Mouse (Mus musculus) liver, embryonic 18 days (tissue): ENCODE data around the gene Olfr1212. TPM values are rescaled to one million over a fixed set of nuclear protein-coding genes. Genes with fewer than 3 reads are reported as not detected.

Experiments used
- polyA plus RNA-seq: library from polyadenylated mRNA; depleted of rRNA; stranded (reverse); fragments of >200 nt; gene quantifications from 2 replicates; pipeline ENCODE4 v1.2.3, GENCODE M21; 2012; rRNA removed

Olfr1212 gene
- not detected in 2 replicates for polyA plus RNA-seq

DNA sequence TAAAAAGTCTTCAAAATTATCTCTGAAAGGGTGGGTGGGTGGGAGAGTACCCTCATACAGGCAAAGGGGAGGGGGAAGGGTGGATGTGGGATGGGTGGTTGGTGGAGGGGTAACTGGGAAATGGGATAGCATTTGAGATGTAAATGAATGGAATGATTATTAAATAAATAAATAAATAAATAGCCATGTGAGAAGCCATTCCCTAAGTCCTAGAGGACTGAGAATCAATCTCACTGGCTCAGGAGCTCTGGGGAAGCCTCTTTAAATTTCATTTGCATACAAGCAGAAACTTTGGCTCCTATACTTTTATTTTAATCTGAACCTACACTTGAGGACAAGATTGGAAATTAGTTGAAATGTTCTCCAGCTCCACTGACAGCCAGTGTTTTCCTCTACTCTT lies at the start of gene Olfr1212:
Gene Olfr1212 (plus strand): TSS at position 301 of the 400 bp plus-strand sequence.

GRCm38 (mm10) chr2:88915057-88915456 lies 38.7 kb upstream of the Olfr1212 start, which contains the start of gene Olfr1209:
Gene Olfr1209 (minus strand): TSS chr2:88915157.

GRCm38 (mm10) chr2:88938011-88938410 lies 15.8 kb upstream of the Olfr1212 start, which contains the start of gene Olfr1211:
Gene Olfr1211 (minus strand): TSS chr2:88938111.

GRCm38 (mm10) chr2:88980181-88980580 lies 26.4 kb downstream of the Olfr1212 start, which contains the start of gene Gm13762:
Gene Gm13762 (minus strand): TSS chr2:88980281.

GRCm38 (mm10) chr2:88992553-88992952 lies 38.8 kb downstream of the Olfr1212 start, which contains the start of gene Olfr1214:
Gene Olfr1214 (minus strand): TSS chr2:88992653.

DNA sequence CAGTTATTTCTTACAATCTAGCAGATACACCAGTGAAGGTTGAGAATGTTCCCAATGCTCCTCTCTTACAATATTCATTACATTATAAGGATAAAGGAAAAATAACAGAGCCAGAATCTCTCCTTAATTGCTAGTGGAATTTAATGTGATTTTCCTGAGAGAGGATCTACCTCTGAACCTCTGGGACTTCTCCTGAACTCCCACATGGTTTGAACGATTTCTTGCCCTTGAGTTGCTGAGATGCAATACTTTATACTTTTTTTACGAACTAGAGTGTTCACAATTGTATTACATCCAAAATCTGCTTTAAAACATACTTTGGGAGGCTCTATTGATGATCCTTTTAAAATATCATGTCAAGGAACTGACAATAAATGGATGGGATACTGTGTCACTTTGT lies 53.1 kb downstream of the Olfr1212 start, which contains the start of gene Olfr1215:
Gene Olfr1215 (minus strand): TSS at position 101 of the 400 bp plus-strand sequence.

Other genes with a start within 250 kb of the Olfr1212 start
- not detected in 2 replicates for gene Olfr1196, start 249.4 kb upstream of the Olfr1212 start, polyA plus RNA-seq
- not detected in 2 replicates for gene Olfr1197, start 221.6 kb upstream of the Olfr1212 start, polyA plus RNA-seq
- not detected in 2 replicates for gene Olfr1198, start 202.6 kb upstream of the Olfr1212 start, polyA plus RNA-seq
- not detected in 2 replicates for gene Olfr1199, start 193.5 kb upstream of the Olfr1212 start, polyA plus RNA-seq
- gene Olfr1200, start 183.5 kb upstream of the Olfr1212 start, polyA plus RNA-seq = not detected in 2 replicates
- not detected in 2 replicates for gene Olfr1201, start 160.9 kb upstream of the Olfr1212 start, polyA plus RNA-seq
- gene Olfr1202, start 139.5 kb upstream of the Olfr1212 start, polyA plus RNA-seq = not detected in 2 replicates
- gene Olfr1205, start 124.2 kb upstream of the Olfr1212 start, polyA plus RNA-seq = not detected in 2 replicates
- gene Olfr1204, start 104.7 kb upstream of the Olfr1212 start, polyA plus RNA-seq = not detected in 2 replicates
- gene Olfr1206, start 90.7 kb upstream of the Olfr1212 start, polyA plus RNA-seq = not detected in 2 replicates
- not detected in 2 replicates for gene Olfr1208, start 51.7 kb upstream of the Olfr1212 start, polyA plus RNA-seq
- not detected in 2 replicates for gene Olfr1209, start 38.8 kb upstream of the Olfr1212 start, polyA plus RNA-seq
- gene Olfr1211, start 15.9 kb upstream of the Olfr1212 start, polyA plus RNA-seq = not detected in 2 replicates
- not detected in 2 replicates for gene Gm13762, start 26.3 kb downstream of the Olfr1212 start, polyA plus RNA-seq
- gene Olfr1214, start 38.7 kb downstream of the Olfr1212 start, polyA plus RNA-seq = not detected in 2 replicates
- not detected in 2 replicates for gene Olfr1215, start 53.0 kb downstream of the Olfr1212 start, polyA plus RNA-seq
- not detected in 2 replicates for gene Olfr1216, start 64.4 kb downstream of the Olfr1212 start, polyA plus RNA-seq
- gene Olfr1217, start 78.1 kb downstream of the Olfr1212 start, polyA plus RNA-seq = not detected in 2 replicates
- gene Olfr1218, start 107.2 kb downstream of the Olfr1212 start, polyA plus RNA-seq = not detected in 2 replicates
- not detected in 2 replicates for gene Olfr1219, start 129.5 kb downstream of the Olfr1212 start, polyA plus RNA-seq
- gene Olfr1220, start 152.9 kb downstream of the Olfr1212 start, polyA plus RNA-seq = not detected in 2 replicates
- gene Olfr1221, start 163.3 kb downstream of the Olfr1212 start, polyA plus RNA-seq = not detected in 2 replicates
- gene Olfr1222, start 179.1 kb downstream of the Olfr1212 start, polyA plus RNA-seq = not detected in 2 replicates
- gene Olfr1223, start 197.6 kb downstream of the Olfr1212 start, polyA plus RNA-seq = not detected in 2 replicates
- not detected in 2 replicates for gene Olfr1224-ps1, start 210.1 kb downstream of the Olfr1212 start, polyA plus RNA-seq
- gene Olfr1225, start 220.7 kb downstream of the Olfr1212 start, polyA plus RNA-seq = not detected in 2 replicates
- not detected in 2 replicates for gene Olfr1226, start 246.1 kb downstream of the Olfr1212 start, polyA plus RNA-seq